Mouse (Mus musculus): Measurements from ENCODE around the gene AC161166.1. TPM values are rescaled to one million over a fixed set of nuclear protein-coding genes. Genes with fewer than 3 reads are reported as not detected.
"Not testable (repeated sequence)": the region's sequence is repeated elsewhere in the genome, so short reads cannot be mapped to it uniquely, and the experiment has no call there.

The AC161166.1 gene
- polyA plus RNA-seq, 1 experiment from 2014 or later = 0.32 TPM

DNA sequence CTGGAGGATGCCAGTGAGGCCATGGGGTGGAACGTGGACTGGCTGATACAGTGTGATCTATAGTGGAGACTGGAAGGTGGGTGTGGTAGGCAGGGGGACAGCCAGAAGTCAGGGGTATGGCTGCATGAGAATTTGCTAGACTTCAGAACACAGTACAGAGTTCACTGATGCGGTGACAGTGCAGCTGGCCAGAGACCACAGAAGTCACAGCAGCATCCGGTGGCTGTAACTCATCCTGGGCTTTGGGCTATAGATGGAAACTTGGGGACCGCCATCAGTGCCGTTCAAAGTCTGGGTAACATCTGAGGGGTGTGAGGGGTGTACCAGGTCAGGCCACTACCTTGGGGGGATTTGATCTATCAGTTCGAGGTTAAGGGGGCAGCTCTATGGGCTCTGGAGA is 11.5 kb upstream of the AC161166.1 start:
- no peak for ATAC-seq (ENCODE audit: insufficient number of reproducible peaks, low FRiP score, low TSS enrichment, low read depth)
- Histone ChIP-seq H3K36me3 (no peaks in the 10 kb centered on the region), H3K27me3 (no peaks in the 10 kb centered on the region), H3K4me3 (no peak overlapping the region), H3K4me1 (peaks cover 6% of the 10 kb centered on the region; the same call in 1 of the 2 replicates), H3K9me3 (no peaks in the 10 kb centered on the region), H3K9ac (no peak overlapping the region), H3K4me2 (no peak overlapping the region), H3K27ac (no peak overlapping the region)
- 83% methylated on average over 6 of the region's 6 CpGs for WGBS

DNA sequence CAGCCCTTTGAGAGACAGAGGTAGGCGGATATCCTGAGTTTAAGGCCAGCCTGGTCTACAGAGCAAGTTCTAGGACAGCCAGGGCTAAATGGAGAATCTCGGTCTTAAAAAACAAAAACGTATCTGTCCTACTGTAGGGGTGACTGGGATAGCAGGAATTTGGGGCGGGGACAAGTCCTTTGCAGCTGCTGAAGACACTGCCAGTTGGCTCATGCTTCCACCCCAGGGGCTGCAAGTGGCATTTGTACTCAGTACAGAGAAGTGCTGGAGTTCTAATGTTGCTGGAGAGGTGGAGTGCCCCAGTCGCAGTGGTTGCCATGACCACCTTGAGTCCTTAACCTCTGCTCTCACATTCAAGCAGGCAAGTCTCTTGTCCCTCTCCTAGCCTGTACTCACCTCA is 10.6 kb upstream of the AC161166.1 start:
- Histone ChIP-seq H3K4me2 (no peak overlapping the region), H3K9me3 (no peaks in the 10 kb centered on the region), H3K27ac (no peak overlapping the region), H3K4me1 (peaks cover 6% of the 10 kb centered on the region; the same call in 1 of the 2 replicates), H3K27me3 (no peaks in the 10 kb centered on the region), H3K9ac (no peak overlapping the region), H3K4me3 (no peak overlapping the region), H3K36me3 (no peaks in the 10 kb centered on the region)
- WGBS = 56% methylated on average over 5 of the region's 5 CpGs
- no peak for ATAC-seq (ENCODE audit: insufficient number of reproducible peaks, low FRiP score, low TSS enrichment, low read depth)

DNA sequence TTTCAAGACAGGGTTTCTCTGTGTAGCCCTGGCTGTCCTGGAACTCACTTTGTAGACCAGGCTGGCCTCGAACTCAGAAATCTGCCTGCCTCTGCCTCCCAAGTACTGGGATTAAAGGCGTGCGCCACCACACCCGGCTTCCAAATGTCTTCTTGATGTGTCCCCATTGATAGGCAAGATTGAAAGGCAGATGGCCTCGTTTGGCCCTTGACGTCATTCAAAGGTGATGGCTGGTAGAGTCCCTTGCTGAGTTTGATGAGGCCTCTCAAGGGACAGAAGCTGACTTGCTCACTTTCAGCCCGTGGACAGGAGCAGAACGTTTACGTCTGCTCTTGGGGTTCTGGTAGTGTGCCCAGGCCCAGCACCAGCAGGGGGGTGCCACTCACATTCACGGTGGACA is 7.8 kb upstream of the AC161166.1 start:
- not testable (repeated sequence) for H3K9ac ChIP-seq; H3K4me1 ChIP-seq; H3K27ac ChIP-seq; H3K4me3 ChIP-seq; H3K27me3 ChIP-seq; ATAC-seq (ENCODE audit: insufficient number of reproducible peaks, low FRiP score, low TSS enrichment, low read depth); H3K9me3 ChIP-seq; H3K4me2 ChIP-seq
- H3K36me3 ChIP-seq = peaks cover 14% of the 10 kb centered on the region; the same call in 1 of the 2 replicates
- 83% methylated on average over 10 of the region's 10 CpGs for WGBS

DNA sequence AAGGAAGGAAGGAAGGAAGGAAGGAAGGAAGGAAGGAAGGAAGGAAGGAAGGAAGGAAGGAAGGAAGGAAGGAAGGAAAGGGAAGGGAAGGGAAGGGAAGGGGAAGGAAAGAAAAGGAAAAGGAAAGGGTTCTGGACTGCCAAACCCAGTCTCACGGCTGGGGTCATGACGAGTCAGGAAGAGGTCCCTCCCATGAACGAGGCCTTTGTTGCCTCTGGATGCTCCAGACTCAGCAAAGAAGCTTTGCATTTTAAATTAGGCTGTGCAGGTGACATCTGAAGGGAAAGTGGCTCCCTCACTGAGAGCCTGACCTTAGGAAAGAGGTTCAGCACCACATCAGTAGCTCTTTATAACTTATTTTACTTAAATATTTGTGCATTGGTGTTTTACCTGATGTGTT is 6.9 kb upstream of the AC161166.1 start:
- no peak overlapping the region for H3K27ac ChIP-seq
- no peak overlapping the region for H3K9ac ChIP-seq
- no peak overlapping the region for H3K4me2 ChIP-seq
- no peaks in the 10 kb centered on the region for H3K9me3 ChIP-seq
- 71% methylated on average over 3 of the region's 3 CpGs for WGBS
- H3K27me3 ChIP-seq = no peaks in the 10 kb centered on the region
- H3K4me1 ChIP-seq = no peaks in the 10 kb centered on the region
- ATAC-seq (ENCODE audit: insufficient number of reproducible peaks, low FRiP score, low TSS enrichment, low read depth) = no peak
- H3K36me3 ChIP-seq = peaks cover 21% of the 10 kb centered on the region; the same call in 1 of the 2 replicates
- no peak overlapping the region for H3K4me3 ChIP-seq

DNA sequence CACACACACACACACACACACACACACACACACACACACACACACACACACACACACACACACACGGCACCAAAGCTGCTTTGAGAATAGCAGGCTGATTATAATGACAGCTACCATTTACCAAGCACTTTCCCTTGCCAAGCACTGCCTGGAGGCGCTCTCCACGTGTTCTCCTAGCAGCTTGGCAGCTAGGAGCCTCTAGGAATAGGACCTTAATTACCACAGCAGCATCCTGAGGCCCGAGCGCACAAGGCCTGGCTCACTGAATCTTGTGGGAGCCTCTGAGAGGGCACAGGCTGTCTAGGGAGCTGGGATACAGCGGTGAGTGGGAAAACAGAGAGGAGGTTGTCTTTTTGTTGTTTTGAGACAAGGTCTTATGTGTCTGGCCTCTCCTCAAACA is 5.4 kb upstream of the AC161166.1 start:
- WGBS = 59% methylated on average over 6 of the region's 6 CpGs
- no peak overlapping the region for H3K9ac ChIP-seq
- no peak overlapping the region for H3K27ac ChIP-seq
- H3K36me3 ChIP-seq = peaks cover 23% of the 10 kb centered on the region; the same call in 1 of the 2 replicates
- no peak overlapping the region for H3K4me3 ChIP-seq
- no peaks in the 10 kb centered on the region for H3K4me1 ChIP-seq
- no peaks in the 10 kb centered on the region for H3K9me3 ChIP-seq
- H3K27me3 ChIP-seq = no peaks in the 10 kb centered on the region
- ATAC-seq (ENCODE audit: insufficient number of reproducible peaks, low FRiP score, low TSS enrichment, low read depth) = no peak
- no peak overlapping the region for H3K4me2 ChIP-seq

DNA sequence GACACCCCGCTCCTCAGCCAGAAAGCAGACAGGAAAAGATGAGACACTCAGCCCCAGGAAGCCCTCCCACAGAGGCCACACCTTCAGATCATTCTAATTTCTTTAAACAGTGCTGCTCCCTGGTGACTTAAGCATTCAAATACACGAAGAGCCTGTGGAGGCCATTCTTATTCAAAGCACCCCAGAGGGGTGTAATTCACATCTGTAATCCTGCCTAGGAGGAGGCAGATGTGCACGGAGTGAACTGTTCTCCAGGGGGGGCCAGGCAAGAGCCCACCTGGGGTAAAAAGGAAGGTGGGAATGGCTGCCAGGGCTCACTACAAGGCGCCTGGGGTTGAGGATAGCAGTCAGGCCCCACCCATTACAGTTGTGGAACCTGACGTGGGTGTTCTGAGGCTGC is 4.8 kb upstream of the AC161166.1 start:
- Histone ChIP-seq H3K36me3 (peaks cover 27% of the 10 kb centered on the region; the same call in 1 of the 2 replicates), H3K4me2 (no peak overlapping the region), H3K9ac (no peak overlapping the region), H3K4me1 (no peaks in the 10 kb centered on the region), H3K27ac (no peak overlapping the region), H3K27me3 (no peaks in the 10 kb centered on the region), H3K9me3 (no peaks in the 10 kb centered on the region), H3K4me3 (no peak overlapping the region)
- ATAC-seq (ENCODE audit: insufficient number of reproducible peaks, low FRiP score, low TSS enrichment, low read depth) = no peak
- WGBS = 49% methylated on average over 5 of the region's 5 CpGs

DNA sequence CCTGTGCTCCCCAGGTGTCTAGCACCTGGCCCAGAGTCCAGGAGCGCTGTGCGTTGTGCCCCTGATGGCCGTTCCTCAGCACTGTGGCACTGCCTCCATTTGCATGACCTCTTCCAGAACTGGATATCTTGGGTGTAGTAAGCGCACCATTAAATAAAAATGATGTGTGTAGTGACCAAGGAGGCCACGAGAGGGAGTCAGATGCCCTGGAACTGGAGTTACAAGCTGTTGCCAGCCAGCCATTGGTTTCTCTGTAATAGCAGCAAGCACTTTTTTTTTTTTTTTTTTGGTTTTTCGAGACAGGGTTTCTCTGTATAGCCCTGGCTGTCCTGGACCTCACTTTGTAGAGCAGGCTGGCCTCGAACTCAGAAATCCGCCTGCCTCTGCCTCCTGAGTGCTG is 4.1 kb upstream of the AC161166.1 start:
- H3K9ac ChIP-seq; H3K4me3 ChIP-seq; H3K27ac ChIP-seq; H3K4me2 ChIP-seq; H3K9me3 ChIP-seq; H3K4me1 ChIP-seq; ATAC-seq (ENCODE audit: insufficient number of reproducible peaks, low FRiP score, low TSS enrichment, low read depth); H3K27me3 ChIP-seq: not testable (repeated sequence)
- H3K36me3 ChIP-seq = peaks cover 32% of the 10 kb centered on the region; the same call in 1 of the 2 replicates
- 73% methylated on average over 8 of the region's 8 CpGs for WGBS

DNA sequence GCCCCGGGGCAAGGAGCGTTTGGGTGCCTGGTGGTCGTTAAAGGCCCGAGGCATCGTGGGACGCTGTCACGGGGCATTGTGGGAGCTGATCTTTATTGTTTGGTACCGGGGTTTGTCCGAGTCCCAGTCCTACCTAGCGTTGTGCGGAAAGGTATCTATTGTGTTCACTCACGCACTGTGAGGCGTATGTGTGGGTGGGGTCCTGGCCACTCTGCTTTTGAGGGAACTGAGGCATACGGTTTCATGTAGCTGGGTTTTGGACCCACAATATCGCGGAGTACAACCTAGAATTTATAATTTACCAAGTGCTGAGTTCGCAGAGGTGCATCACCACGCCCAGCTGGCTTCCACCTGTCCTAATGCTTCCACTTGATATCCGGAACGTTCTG is 4.5 kb downstream of the AC161166.1 start:
- Histone ChIP-seq H3K36me3 (peaks cover 9% of the 10 kb centered on the region; the same call in 1 of the 2 replicates), H3K9ac (peak overlapping the region; percentile 94), H3K27ac (peak overlapping the region; percentile 99), H3K4me1 (peaks cover 36% of the 10 kb centered on the region), H3K4me3 (peak overlapping the region; percentile 80), H3K27me3 (0 out of 2 replicates have a peak, but pooled peaks cover 5% of the 10 kb centered on the region), H3K4me2 (peak overlapping the region; percentile 79), H3K9me3 (no peaks in the 10 kb centered on the region)
- WGBS = under 1% methylated on average over 20 of the region's 20 CpGs
- ATAC-seq (ENCODE audit: insufficient number of reproducible peaks, low FRiP score, low TSS enrichment, low read depth) = 0 out of 2 replicates have a peak, but pooled peaks have one; percentile 8

DNA sequence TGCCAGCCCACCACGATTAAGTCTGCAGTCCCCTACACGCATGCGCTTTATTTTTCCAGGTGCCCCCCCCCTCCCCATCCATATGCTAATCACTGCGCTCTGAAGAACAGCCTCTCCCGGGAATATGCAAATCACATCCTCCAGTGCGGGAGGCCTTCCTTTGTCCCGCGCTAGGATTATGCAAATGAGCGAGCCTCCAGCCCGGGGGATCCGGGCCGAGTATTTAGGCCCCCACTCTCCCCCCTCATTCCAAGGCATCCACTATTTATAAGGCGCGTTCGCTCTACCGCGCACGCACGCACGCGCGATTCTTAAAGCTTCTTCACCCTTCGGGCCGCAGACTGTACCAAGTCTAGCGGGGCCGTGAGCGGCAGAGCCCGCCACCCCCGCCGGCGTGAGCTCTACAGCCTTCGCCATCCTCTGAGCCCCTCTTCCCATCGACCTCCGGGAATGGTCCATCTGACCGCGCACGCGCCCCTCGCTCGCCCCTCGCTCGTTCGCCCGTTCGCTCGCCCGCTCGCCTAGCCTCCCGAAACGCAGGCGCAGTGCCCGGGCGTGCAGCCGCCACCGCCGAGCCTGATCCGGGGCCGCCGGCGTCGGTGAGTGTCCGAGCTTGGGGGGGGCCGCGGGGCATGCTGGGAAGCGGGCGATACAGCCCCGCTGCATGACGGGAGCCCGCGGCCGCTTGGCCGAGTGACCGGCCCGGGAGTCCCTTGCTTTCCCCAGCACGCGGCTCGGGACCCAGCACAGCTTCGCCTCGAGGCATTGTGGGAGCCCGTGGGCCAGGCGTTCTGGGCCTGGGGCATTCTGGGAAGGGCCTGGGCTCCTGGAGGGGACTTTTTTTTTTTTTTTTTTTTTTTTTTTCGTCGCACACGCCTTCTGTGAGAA is 5.2 kb downstream of the AC161166.1 start, which contains the start of gene Zfp428:
Zfp428 (plus strand) TSS at position 169 of the 888 bp plus-strand sequence.
- peaks cover 10% of the 10 kb centered on the region; the same call in 1 of the 2 replicates for H3K27me3 ChIP-seq
- H3K27ac ChIP-seq = peak within 1 kb of the TSS; percentile 99
- peak within 1 kb of the TSS; percentile 94 for H3K9ac ChIP-seq
- WGBS = 0% methylated on average over 84 of the region's 84 CpGs
- H3K4me3 ChIP-seq = peak within 1 kb of the TSS; percentile 80
- no peaks in the 10 kb centered on the region for H3K9me3 ChIP-seq
- ATAC-seq (ENCODE audit: insufficient number of reproducible peaks, low FRiP score, low TSS enrichment, low read depth) = peak; percentile 74
- H3K4me1 ChIP-seq = peaks cover 36% of the 10 kb centered on the region
- H3K4me2 ChIP-seq = peak within 1 kb of the TSS; percentile 79
- H3K36me3 ChIP-seq = peaks cover 6% of the 10 kb centered on the region; the same call in 1 of the 2 replicates

DNA sequence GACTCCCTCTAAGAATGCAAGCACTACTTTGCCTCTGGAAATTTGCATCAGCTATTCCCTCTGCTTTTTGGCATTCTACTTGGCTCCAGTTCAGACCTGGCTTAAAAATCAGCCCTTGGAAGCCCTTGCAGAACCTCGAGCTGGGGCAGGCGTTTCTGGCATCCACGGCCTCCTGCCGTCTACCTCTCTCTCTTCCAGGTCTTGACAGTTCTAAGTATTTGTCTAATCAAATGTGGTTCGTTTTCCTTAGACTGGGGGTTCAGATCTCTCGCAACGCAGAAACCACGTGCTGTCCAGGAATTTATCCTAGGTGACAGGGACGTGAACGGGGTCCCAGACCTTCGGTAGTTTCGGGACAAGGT is 5.8 kb downstream of the AC161166.1 start:
- Histone ChIP-seq H3K4me3 (peak overlapping the region; percentile 80), H3K27ac (peak overlapping the region; percentile 99), H3K27me3 (peaks cover 13% of the 10 kb centered on the region; the same call in 1 of the 2 replicates), H3K4me2 (peak overlapping the region; percentile 79), H3K9ac (no peak overlapping the region), H3K4me1 (peaks cover 36% of the 10 kb centered on the region), H3K9me3 (no peaks in the 10 kb centered on the region), H3K36me3 (peaks cover 2% of the 10 kb centered on the region; the same call in 1 of the 2 replicates)
- under 1% methylated on average over 12 of the region's 12 CpGs for WGBS
- peak; percentile 17; the same call in 1 of the 2 replicates for ATAC-seq (ENCODE audit: insufficient number of reproducible peaks, low FRiP score, low TSS enrichment, low read depth)

DNA sequence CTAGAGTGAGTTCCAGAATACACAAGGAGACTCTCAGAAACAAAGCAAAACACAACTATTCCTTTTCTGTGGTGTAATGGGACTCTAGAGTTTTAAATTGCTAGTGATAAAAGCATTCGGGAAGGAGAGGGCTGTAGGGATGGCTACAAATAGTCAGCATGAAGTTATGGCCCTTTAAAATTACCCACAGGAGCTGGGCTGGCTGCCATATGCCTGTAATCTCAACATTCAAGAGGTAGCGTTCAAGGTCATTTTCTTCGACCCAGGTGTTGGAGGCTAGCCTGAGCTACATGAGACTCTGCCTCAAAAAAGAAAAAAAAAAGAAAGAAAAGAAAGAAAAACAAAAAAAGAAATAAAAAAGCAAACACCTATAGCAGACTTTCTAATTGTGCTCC is 6.2 kb downstream of the AC161166.1 start:
- WGBS = 13% methylated on average over 3 of the region's 3 CpGs
- Histone ChIP-seq H3K4me2 (peak overlapping the region; percentile 79), H3K27ac (peak overlapping the region; percentile 99), H3K27me3 (peaks cover 13% of the 10 kb centered on the region; the same call in 1 of the 2 replicates), H3K36me3 (no peaks in the 10 kb centered on the region), H3K4me3 (peak overlapping the region; percentile 80), H3K4me1 (peaks cover 36% of the 10 kb centered on the region), H3K9ac (no peak overlapping the region), H3K9me3 (no peaks in the 10 kb centered on the region)
- ATAC-seq (ENCODE audit: insufficient number of reproducible peaks, low FRiP score, low TSS enrichment, low read depth) = no peak; the same call in 1 of the 2 replicates

DNA sequence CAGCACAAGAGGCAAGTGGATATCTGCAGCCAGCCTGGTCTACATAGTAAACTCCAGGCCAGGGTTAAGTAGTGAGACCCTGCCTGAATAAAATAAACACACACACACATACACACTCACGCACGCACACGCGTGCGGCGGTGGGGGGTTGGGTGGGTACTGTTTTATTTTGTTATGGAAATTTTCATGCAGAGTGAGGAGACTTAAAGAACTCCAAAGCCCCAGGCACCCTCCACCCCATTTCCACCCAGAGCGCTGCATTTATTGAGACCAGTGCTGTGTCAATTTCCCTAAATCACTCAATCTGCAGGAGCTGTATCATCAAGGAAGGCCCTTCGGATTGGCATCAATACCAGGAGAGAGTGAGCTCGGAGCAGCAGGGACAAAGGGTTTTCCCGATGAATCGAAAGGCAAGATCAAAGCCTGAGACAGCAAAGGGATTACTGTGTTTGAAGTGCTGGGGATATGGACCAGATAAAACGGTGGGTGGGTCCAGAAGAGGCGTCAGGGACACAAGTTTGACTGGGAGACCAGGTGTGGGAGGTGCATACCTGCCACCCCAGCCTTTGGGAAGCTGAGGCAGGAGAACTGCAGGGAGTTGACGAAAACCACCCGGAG is 6.7 kb downstream of the AC161166.1 start:
- Histone ChIP-seq H3K4me3 (peak overlapping the region; percentile 80; the same call in 1 of the 2 replicates), H3K27ac (peak overlapping the region; percentile 99), H3K9ac (no peak overlapping the region), H3K4me2 (peak overlapping the region; percentile 79), H3K9me3 (no peaks in the 10 kb centered on the region), H3K27me3 (peaks cover 17% of the 10 kb centered on the region), H3K36me3 (no peaks in the 10 kb centered on the region), H3K4me1 (peaks cover 36% of the 10 kb centered on the region)
- 29% methylated on average over 15 of the region's 15 CpGs for WGBS
- no peak for ATAC-seq (ENCODE audit: insufficient number of reproducible peaks, low FRiP score, low TSS enrichment, low read depth)

Data from limb, embryonic 15.5 days (tissue).